Mouse (Mus musculus) E14TG2a.4 (cell line): ENCODE measurements at regions not wholly inside any gene's neighbourhood (a gene's known extent, or its start where the extent isn't known, plus 50 kb on each side); places are given as distances from the start of the nearest gene placed in this dataset.

Source experiments
- H3K27me3 ChIP-seq: 2 replicates; pipeline ENCODE4 v1.6.1; 2014; ENCODE audit warnings: low read length, control low read depth; ENCODE audit not compliant: insufficient read depth
- H3K36me3 ChIP-seq: 2 replicates; pipeline ENCODE4 v1.6.1; 2014; ENCODE audit warnings: low read length, control low read depth; ENCODE audit not compliant: insufficient read depth
- H3K4me1 ChIP-seq: replicated peaks from 2 replicates; pipeline ENCODE4 v1.6.1; 2014; ENCODE audit warnings: low read depth, low read length, control low read depth
- H3K4me3 ChIP-seq: replicated peaks from 2 replicates; pipeline ENCODE4 v1.5.1; 2014; ENCODE audit warnings: mild to moderate bottlenecking, low read length
- H3K9me3 ChIP-seq: 2 replicates; pipeline ENCODE4 v1.6.1; 2014; ENCODE audit warnings: low read length, control low read depth
- CTCF ChIP-seq: conservative IDR thresholded peaks from 2 replicates; pipeline ENCODE4 v1.5.1; 2014; ENCODE audit warnings: low read length
- NANOG ChIP-seq: IDR thresholded peaks from 2 replicates; pipeline ENCODE4 v1.6.1; 2014; ENCODE audit warnings: borderline replicate concordance, low read length, mixed read lengths
- POU5F1 ChIP-seq: IDR thresholded peaks from 2 replicates; pipeline ENCODE4 v1.6.1; 2014; ENCODE audit warnings: low read length, borderline replicate concordance

DNA sequence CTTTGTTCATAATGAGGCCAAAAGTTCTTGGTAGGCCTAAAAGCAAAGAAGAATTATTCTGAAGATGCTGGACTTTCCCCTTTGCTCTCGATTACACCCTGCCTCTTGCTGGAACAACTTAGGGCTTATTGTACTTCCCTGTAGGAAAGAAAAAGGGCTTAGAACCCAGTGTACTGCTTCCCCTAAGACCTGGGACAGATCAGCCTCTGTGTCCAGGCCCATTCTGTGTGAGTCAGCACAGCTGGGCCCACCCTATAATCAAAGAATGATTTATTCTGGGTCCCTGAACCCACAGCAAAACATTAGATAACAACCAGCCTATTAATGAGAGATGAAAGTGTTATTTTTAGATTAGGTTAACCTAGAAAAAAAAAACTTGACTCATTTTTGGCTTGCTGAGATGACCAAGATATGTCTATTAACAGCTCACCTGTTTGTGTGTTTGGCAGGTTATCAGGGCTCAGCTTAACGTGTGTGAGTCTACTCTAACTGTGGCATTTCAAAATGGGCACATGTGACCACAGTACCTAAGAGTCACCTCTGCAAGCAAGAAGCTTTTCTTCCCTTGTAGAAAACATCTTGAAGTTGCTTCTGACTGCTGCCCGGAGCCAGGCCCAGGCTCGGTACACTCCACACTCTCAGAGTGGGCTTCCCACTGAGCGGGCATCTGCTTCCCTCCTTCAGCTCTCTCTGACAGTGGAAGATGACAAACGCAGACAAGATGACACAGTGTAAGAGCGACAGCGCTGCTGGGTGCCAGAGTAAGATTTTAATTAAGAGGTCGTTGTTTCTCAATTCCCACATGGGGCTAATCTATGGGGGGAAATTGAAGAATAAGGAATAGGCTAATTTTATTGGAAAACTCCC, 115.9 kb upstream of the Foxq1 start:
- TF ChIP-seq CTCF (no peak), POU5F1 (no peak), NANOG (no peak)
- Histone ChIP-seq H3K36me3 (no peaks in the 10 kb centered on the region), H3K4me3 (no peak overlapping the region), H3K9me3 (peaks cover 5% of the 10 kb centered on the region; the same call in 1 of the 2 replicates), H3K27me3 (no peaks in the 10 kb centered on the region), H3K4me1 (no peaks in the 10 kb centered on the region)

DNA sequence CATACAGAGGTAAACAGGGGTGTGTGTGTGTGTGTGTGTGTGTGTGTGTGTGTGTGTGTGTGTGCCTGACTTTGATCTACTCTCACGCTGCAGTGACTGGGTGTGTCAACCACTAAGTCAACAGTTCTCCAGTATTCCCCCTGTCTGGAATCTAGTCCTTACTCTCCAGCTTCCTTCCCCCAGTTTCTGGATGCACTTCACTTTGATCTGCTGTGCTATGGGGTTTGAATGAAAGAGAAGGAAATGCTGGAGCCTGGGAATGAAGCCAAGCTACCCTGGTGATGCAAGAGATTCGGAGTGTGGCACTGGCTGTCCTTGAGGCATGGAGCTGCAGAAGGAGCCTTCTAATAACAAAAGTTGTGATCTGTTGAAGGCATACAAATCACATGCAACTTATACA, 97.1 kb upstream of the Foxq1 start:
- Histone ChIP-seq H3K4me3 (no peak overlapping the region), H3K4me1 (no peaks in the 10 kb centered on the region; the same call in 1 of the 2 replicates)
- TF ChIP-seq POU5F1 (no peak), NANOG (no peak), CTCF (no peak)

GRCm38 (mm10) chr13:31465141-31465540, 90.8 kb upstream of the Foxq1 start:
- Histone ChIP-seq H3K9me3 (no peaks in the 10 kb centered on the region), H3K36me3 (no peaks in the 10 kb centered on the region), H3K4me1 (no peaks in the 10 kb centered on the region), H3K4me3 (no peak overlapping the region), H3K27me3 (no peaks in the 10 kb centered on the region)
- no peak for TF ChIP-seq NANOG
- TF ChIP-seq CTCF, result no peak
- TF ChIP-seq POU5F1, result no peak

More for the DNA sequence above, 97.1 kb upstream of the Foxq1 start:
- H3K27me3 ChIP-seq, result no peaks in the 10 kb centered on the region
- no peaks in the 10 kb centered on the region for H3K36me3 ChIP-seq
- no peaks in the 10 kb centered on the region for H3K9me3 ChIP-seq

DNA sequence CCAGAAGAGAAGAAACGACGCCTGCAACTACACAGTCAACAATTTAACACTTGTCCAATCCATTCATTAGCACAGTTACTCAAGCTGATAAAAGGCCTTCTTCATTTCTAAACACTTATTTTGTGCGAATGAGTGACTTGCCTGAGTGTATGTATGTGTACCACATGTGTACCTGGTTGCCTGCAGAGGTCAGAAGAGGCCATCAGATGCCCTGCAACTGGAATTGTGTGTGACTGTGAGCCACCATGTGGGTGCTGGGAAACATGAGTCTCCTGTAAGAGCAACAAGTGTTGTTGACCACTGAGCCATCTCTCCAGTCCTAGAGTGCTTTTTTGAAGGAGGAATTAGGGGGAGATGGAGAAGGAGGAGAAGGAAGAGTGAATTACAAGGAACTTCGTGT, 90.2 kb upstream of the Foxq1 start:
- H3K4me1 ChIP-seq, result no peaks in the 10 kb centered on the region
- no peaks in the 10 kb centered on the region for H3K36me3 ChIP-seq
- H3K9me3 ChIP-seq, result no peaks in the 10 kb centered on the region
- H3K27me3 ChIP-seq, result no peaks in the 10 kb centered on the region
- no peak for TF ChIP-seq NANOG
- TF ChIP-seq POU5F1, result no peak
- no peak for TF ChIP-seq CTCF
- H3K4me3 ChIP-seq, result no peak overlapping the region

- H3K27me3 ChIP-seq, result no peaks in the 10 kb centered on the region
- TF ChIP-seq POU5F1 (no peak), CTCF (no peak), NANOG (no peak)
- no peak overlapping the region for H3K4me3 ChIP-seq
- no peaks in the 10 kb centered on the region for H3K4me1 ChIP-seq
- no peaks in the 10 kb centered on the region for H3K36me3 ChIP-seq
- H3K9me3 ChIP-seq, result no peaks in the 10 kb centered on the region
Measured at GRCm38 (mm10) chr13:31468131-31468530, 87.8 kb upstream of the Foxq1 start.

DNA sequence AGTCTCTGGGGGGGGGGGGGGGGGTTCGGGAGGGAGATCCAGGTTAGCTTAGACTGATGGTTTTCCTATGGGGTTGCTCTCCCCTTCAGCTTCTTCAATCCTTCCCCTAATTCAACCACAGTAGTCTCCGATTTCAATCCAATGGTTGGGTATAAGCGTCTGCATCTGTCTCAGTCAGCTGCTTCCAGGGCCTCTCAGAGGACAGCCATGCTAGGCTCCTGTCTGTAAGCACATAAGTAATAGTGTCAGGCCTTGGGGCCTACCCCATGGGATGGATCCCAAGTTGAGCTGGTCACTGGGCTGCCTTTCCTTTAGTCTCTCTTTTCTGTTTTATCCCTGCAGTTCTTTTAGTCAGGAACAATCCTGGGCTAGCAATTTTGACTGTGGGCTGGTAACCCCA, 87.0 kb upstream of the Foxq1 start:
- no peaks in the 10 kb centered on the region for H3K27me3 ChIP-seq
- TF ChIP-seq POU5F1, result no peak
- no peak for TF ChIP-seq NANOG
- TF ChIP-seq CTCF, result no peak
- no peaks in the 10 kb centered on the region for H3K9me3 ChIP-seq
- no peaks in the 10 kb centered on the region for H3K36me3 ChIP-seq
- no peak overlapping the region for H3K4me3 ChIP-seq
- H3K4me1 ChIP-seq, result no peaks in the 10 kb centered on the region

DNA sequence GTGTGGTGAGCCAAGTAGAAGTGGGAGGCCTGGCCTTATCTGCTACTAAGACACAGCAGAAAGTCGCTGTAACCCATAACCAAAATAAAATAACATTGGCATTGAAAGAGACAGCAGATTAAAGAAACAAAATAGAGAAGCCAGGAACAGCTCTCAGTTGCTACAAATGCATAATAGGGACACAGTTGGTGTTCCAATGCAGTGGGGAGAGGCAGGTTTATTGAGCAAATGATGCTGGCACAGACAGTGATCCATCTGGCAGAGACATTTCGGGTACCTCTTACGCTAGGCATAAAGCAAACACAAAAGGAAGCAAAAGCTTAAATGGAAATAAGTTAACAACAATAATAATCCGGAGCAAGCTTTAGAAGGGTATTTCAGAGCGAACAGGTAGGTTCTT, 83.6 kb upstream of the Foxq1 start:
- Histone ChIP-seq H3K4me1 (peaks cover 3% of the 10 kb centered on the region; the same call in 1 of the 2 replicates), H3K27me3 (no peaks in the 10 kb centered on the region), H3K36me3 (no peaks in the 10 kb centered on the region), H3K9me3 (no peaks in the 10 kb centered on the region), H3K4me3 (no peak overlapping the region)
- TF ChIP-seq CTCF (no peak), POU5F1 (no peak), NANOG (no peak)

- Histone ChIP-seq H3K36me3 (no peaks in the 10 kb centered on the region), H3K4me1 (peaks cover 5% of the 10 kb centered on the region; the same call in 1 of the 2 replicates), H3K27me3 (no peaks in the 10 kb centered on the region), H3K9me3 (no peaks in the 10 kb centered on the region), H3K4me3 (no peak overlapping the region)
- TF ChIP-seq CTCF (no peak), NANOG (no peak), POU5F1 (no peak)
Measured at GRCm38 (mm10) chr13:31472804-31473203, 83.1 kb upstream of the Foxq1 start.

DNA sequence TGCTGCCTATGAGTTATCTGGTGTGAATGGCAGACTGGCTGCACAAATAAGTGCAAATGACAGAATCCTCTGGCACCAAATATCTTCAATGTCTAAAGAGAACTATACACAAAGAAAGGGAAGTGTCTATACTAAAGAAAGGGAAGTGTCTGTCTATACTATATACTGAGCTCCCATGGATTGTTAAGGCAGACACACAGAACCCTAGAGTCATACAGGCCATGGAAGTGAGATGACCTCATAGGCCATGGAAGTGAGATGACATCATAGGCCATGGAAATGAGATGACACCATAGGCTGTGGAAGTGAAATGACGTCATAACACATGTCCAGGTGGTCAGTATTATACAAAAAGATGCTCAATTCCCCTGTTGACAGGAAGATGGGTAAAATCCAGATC, 82.7 kb upstream of the Foxq1 start:
- H3K4me3 ChIP-seq, result no peak overlapping the region
- H3K4me1 ChIP-seq, result peaks cover 5% of the 10 kb centered on the region; the same call in 1 of the 2 replicates
- H3K36me3 ChIP-seq, result no peaks in the 10 kb centered on the region
- no peaks in the 10 kb centered on the region for H3K27me3 ChIP-seq
- no peaks in the 10 kb centered on the region for H3K9me3 ChIP-seq
- no peak for TF ChIP-seq CTCF
- no peak for TF ChIP-seq POU5F1
- TF ChIP-seq NANOG, result no peak
